Comparison of ENCODE assay signal across 16 mouse cellular contexts in genomic region chr6:93856783-93857182, GRCm38 (mm10).
A peak's percentile ranks its signal among the peaks of the same experiment; 100 is the strongest.
DNase-seq lines count a peak whose midpoint lies in the region; ATAC-seq lines count a peak whose summit lies in the region.
"Had no signal": no experiment of that assay in that cellular context is flagged by ENCODE, and none has a peak within 500 bp of the region (broad histone marks: within the 10 kb centered on the region; RNA-seq: fewer than 3 reads in every experiment).

No protein-coding gene starts in this region.

- H3K9ac ChIP-seq in neural tube, embryonic 13.5 days, result no peak overlapping the region
- H3K9ac ChIP-seq in hindbrain, embryonic 16.5 days (ENCODE audit: low read depth, low read length), result no peak overlapping the region

- H3K4me2 ChIP-seq in neural tube, embryonic 13.5 days, result no peak overlapping the region
- no peak overlapping the region for H3K4me2 ChIP-seq in hindbrain, embryonic 16.5 days (ENCODE audit: low read length)

- peak overlapping the region; percentile 71; the same call in 1 of the 2 replicates for H3K27ac ChIP-seq in neural tube, embryonic 13.5 days (replicated peaks)
- peak overlapping the region; percentile 29; the same call in 1 of the 2 replicates for H3K27ac ChIP-seq in hindbrain, embryonic 16.5 days (ENCODE audit: low read depth, low read length)
- H3K27ac ChIP-seq: macrophage had no signal

- 34% methylated on average over 1 of the region's 1 CpGs for WGBS in neural tube, embryonic 13.5 days
- WGBS in hindbrain, embryonic 16.5 days, result 36% methylated on average over 1 of the region's 1 CpGs

- peak; percentile 12; the same call in 1 of the 2 replicates for ATAC-seq in frontal cortex, adult (ENCODE audit: low TSS enrichment)
- no peak for ATAC-seq in neural tube, embryonic 13.5 days (ENCODE audit: low read depth)
- ATAC-seq in hindbrain, embryonic 16.5 days, result no peak

- H3K36me3 ChIP-seq in neural tube, embryonic 13.5 days, result no peaks in the 10 kb centered on the region
- H3K36me3 ChIP-seq in hindbrain, embryonic 16.5 days (ENCODE audit: control insufficient read depth, insufficient read depth, low read length), result no peaks in the 10 kb centered on the region

- DNase-seq in frontal cortex, adult 2 months (ENCODE audit: extremely low spot score in 1 of 2, low spot score in 1 of 2), result no peak
- no peak for DNase-seq in neural tube, embryonic 10.5 days (ENCODE audit: extremely low spot score, low spot score)
- no peak for DNase-seq in adrenal gland, postnatal 4 days (ENCODE audit: low spot score in 2 of 2)
- no peak for DNase-seq in frontal cortex, postnatal 14 days (ENCODE audit: low spot score in 2 of 2)
- no peak for DNase-seq in natural killer cell, adult 2 months (ENCODE audit: low spot score in 2 of 2)
- DNase-seq: gastrocnemius, postnatal 36 days; heart, postnatal 14 days; kidney, adult 8-10 months; liver; lung, adult 2 months; thymus, postnatal 36 days had no signal

- no peaks in the 10 kb centered on the region for H3K27me3 ChIP-seq in neural tube, embryonic 13.5 days
- no peaks in the 10 kb centered on the region for H3K27me3 ChIP-seq in hindbrain, embryonic 16.5 days (replicated peaks; ENCODE audit: control insufficient read depth, insufficient read depth, low read length)

- H3K4me3 ChIP-seq in neural tube, embryonic 13.5 days, result no peak overlapping the region
- no peak overlapping the region for H3K4me3 ChIP-seq in hindbrain, embryonic 16.5 days (ENCODE audit: low read length)
- H3K4me3 ChIP-seq: erythroblast, embryonic 14.5 days had no signal

- no peaks in the 10 kb centered on the region for H3K9me3 ChIP-seq in neural tube, embryonic 13.5 days
- H3K9me3 ChIP-seq in hindbrain, embryonic 16.5 days (ENCODE audit: control insufficient read depth, low read length), result no peaks in the 10 kb centered on the region

- peaks cover 36% of the 10 kb centered on the region for H3K4me1 ChIP-seq in neural tube, embryonic 13.5 days (replicated peaks)
- peaks cover 20% of the 10 kb centered on the region for H3K4me1 ChIP-seq in hindbrain, embryonic 16.5 days (ENCODE audit: control insufficient read depth, insufficient read depth, low read depth, low read length)
